Mouse (Mus musculus) ES-E14 (cell line): ENCODE data around the gene Rel. TPM values are rescaled to one million over a fixed set of nuclear protein-coding genes. Genes with fewer than 3 reads are reported as not detected.

Experiments
- DNase-seq: peaks from one replicate; pipeline ENCODE4 v3.0.0-alpha.2; 2013; ENCODE audit warnings: low read depth, low spot score
- H3K27ac ChIP-seq: 2 replicates; pipeline ENCODE4 v1.5.1; 2012; ENCODE audit warnings: low read depth, mild to moderate bottlenecking, low read length, moderate library complexity, mixed read lengths; ENCODE audit not compliant: poor library complexity, insufficient read depth, severe bottlenecking
- H3K36me3 ChIP-seq: 2 replicates; pipeline ENCODE4 v1.6.1; 2012; ENCODE audit warnings: mild to moderate bottlenecking, low read length, moderate library complexity, mixed read lengths; ENCODE audit not compliant: control insufficient read depth, poor library complexity, insufficient read depth, severe bottlenecking
- H3K4me1 ChIP-seq, 2 experiments: fragments of 150-350 bp in 1 of 2; sonication (generic) in 1 of 2; 2 replicates each; pipeline ENCODE4 v1.6.1; 2012; ENCODE audit warnings: low read length in 2 of 2, mild to moderate bottlenecking in 1 of 2, mixed read lengths in 1 of 2; ENCODE audit not compliant: control insufficient read depth in 2 of 2, insufficient read depth in 2 of 2, poor library complexity in 1 of 2
- H3K4me3 ChIP-seq, 2 experiments: fragments of 150-350 bp in 1 of 2; sonication (generic) in 1 of 2; 2 replicates each; pipeline ENCODE4 v1.5.1; 2012; ENCODE audit warnings: low read length in 2 of 2, low read depth in 1 of 2, mild to moderate bottlenecking in 1 of 2, mixed read lengths in 1 of 2; ENCODE audit not compliant: insufficient read depth in 1 of 2, poor library complexity in 1 of 2, severe bottlenecking in 1 of 2
- H3K9ac ChIP-seq: 2 replicates; pipeline ENCODE4 v1.6.1; 2012; ENCODE audit warnings: low read depth, mild to moderate bottlenecking, low read length, mixed read lengths; ENCODE audit not compliant: poor library complexity, insufficient read depth, severe bottlenecking
- H3K9me3 ChIP-seq: fragments of 150-350 bp; sonication (generic); 2 replicates; pipeline ENCODE4 v1.6.1; 2012; ENCODE audit warnings: low read depth, mild to moderate bottlenecking, low read length; ENCODE audit not compliant: control insufficient read depth, insufficient read depth
- CHD2 ChIP-seq: IDR thresholded peaks from 2 replicates; pipeline ENCODE4 v1.6.1; 2014; ENCODE audit warnings: mild to moderate bottlenecking, low read depth, low read length, inconsistent platforms
- HCFC1 ChIP-seq: IDR thresholded peaks from 2 replicates; pipeline ENCODE4 v1.6.1; 2012; ENCODE audit warnings: low read length, inconsistent platforms, borderline replicate concordance; ENCODE audit not compliant: insufficient read depth
- MAFK ChIP-seq: IDR thresholded peaks from 2 replicates; pipeline ENCODE4 v1.6.1; 2014; ENCODE audit warnings: mild to moderate bottlenecking, low read depth, low read length, inconsistent platforms; ENCODE audit not compliant: insufficient read depth
- ZC3H11A ChIP-seq: IDR thresholded peaks from 2 replicates; pipeline ENCODE4 v1.6.1; 2012; ENCODE audit warnings: low read depth, mild to moderate bottlenecking, inconsistent platforms, low read length, borderline replicate concordance
- ZNF384 ChIP-seq: IDR thresholded peaks from 2 replicates; pipeline ENCODE4 v1.6.1; 2012; ENCODE audit warnings: low read depth, low read length, inconsistent platforms
- in situ Hi-C, 2 experiments: fragments of 600-800 bp; cut with MboI; formaldehyde crosslinking; loops; one replicate each; pipeline ENCODE4 v1.15.1; 2025; ENCODE audit warnings: low sequenced_read_pairs in 2 of 2, inconsistent platforms in 1 of 2; ENCODE audit not compliant: unreplicated experiment in 2 of 2
- total RNA-seq: library from RNA; depleted of rRNA; stranded (reverse); fragments of 300-350 nt; gene quantifications from 2 replicates; pipeline ENCODE4 v1.2.3, GENCODE M21; 2012

Gene Rel
- total RNA-seq, 1 experiment: 0.71 TPM

- TF ChIP-seq CHD2 (no peak), HCFC1 (no peak), MAFK (no peak), ZNF384 (no peak), ZC3H11A (no peak)
- no peak overlapping the region for H3K27ac ChIP-seq
- H3K4me1 ChIP-seq: no peaks in the 10 kb centered on the region
- H3K9me3 ChIP-seq: no peaks in the 10 kb centered on the region
- DNase-seq: no peak
- H3K9ac ChIP-seq: no peak overlapping the region
- no peaks in the 10 kb centered on the region for H3K36me3 ChIP-seq
- no peak overlapping the region for H3K4me3 ChIP-seq
- in situ Hi-C loops: no loop called here
Observed at GRCm38 (mm10) chr11:23758218-23758617, 12.6 kb downstream of the Rel start.

GRCm38 (mm10) chr11:23754329-23754728 is 16.4 kb downstream of the Rel start:
- TF ChIP-seq HCFC1 (no peak), ZC3H11A (no peak), CHD2 (no peak), ZNF384 (no peak), MAFK (no peak)
- no peak for DNase-seq
- H3K36me3 ChIP-seq: no peaks in the 10 kb centered on the region
- no peak overlapping the region for H3K4me3 ChIP-seq
- H3K9me3 ChIP-seq: no peaks in the 10 kb centered on the region
- in situ Hi-C loops: no loop called here
- no peaks in the 10 kb centered on the region for H3K4me1 ChIP-seq
- no peak overlapping the region for H3K27ac ChIP-seq
- H3K9ac ChIP-seq: no peak overlapping the region

- Histone ChIP-seq H3K9me3 (no peaks in the 10 kb centered on the region), H3K27ac (no peak overlapping the region), H3K9ac (no peak overlapping the region), H3K4me3 (no peak overlapping the region), H3K4me1 (no peaks in the 10 kb centered on the region), H3K36me3 (no peaks in the 10 kb centered on the region)
- DNase-seq: no peak
- in situ Hi-C loops: no loop called here
- TF ChIP-seq ZNF384: no peak
- no peak for TF ChIP-seq HCFC1
- TF ChIP-seq MAFK: no peak
- TF ChIP-seq CHD2: no peak
- TF ChIP-seq ZC3H11A: no peak
Observed at GRCm38 (mm10) chr11:23753136-23753710, 17.5 kb downstream of the Rel start.

DNA sequence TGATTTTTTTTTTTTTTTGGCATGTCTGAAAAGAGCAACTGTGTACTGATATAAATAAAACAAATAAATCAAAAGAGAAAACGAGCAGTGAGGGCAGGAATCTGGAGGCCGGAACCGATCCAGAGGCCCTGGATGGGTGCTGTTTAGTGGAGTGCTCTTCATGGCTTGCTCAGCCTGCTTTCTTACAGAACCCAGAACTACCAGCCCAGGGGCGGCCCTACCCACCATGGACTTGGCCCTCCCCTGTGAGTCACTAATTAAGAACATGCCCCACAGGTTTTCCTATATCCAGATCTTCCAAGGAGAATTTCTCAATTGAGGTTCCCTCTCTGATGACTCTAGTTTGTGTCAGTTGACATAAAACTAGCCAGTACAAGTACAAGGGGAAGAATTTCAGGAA is 24.7 kb downstream of the Rel start:
- in situ Hi-C loops: no loop called here
- no peaks in the 10 kb centered on the region for H3K36me3 ChIP-seq
- H3K27ac ChIP-seq: no peak overlapping the region
- DNase-seq: no peak
- H3K4me3 ChIP-seq: no peak overlapping the region
- H3K4me1 ChIP-seq: no peaks in the 10 kb centered on the region
- no peak overlapping the region for H3K9ac ChIP-seq
- no peaks in the 10 kb centered on the region for H3K9me3 ChIP-seq
- TF ChIP-seq ZNF384: no peak
- TF ChIP-seq MAFK: no peak

GRCm38 (mm10) chr11:23744352-23744751 is 26.4 kb downstream of the Rel start:
- Histone ChIP-seq H3K36me3 (no peaks in the 10 kb centered on the region), H3K9me3 (no peaks in the 10 kb centered on the region), H3K9ac (no peak overlapping the region), H3K4me3 (no peak overlapping the region), H3K27ac (no peak overlapping the region), H3K4me1 (no peaks in the 10 kb centered on the region)
- no peak for DNase-seq
- in situ Hi-C loops: no loop called here
- TF ChIP-seq CHD2 (no peak), ZNF384 (no peak), MAFK (no peak), ZC3H11A (no peak), HCFC1 (no peak)
